Comparison of ENCODE assay signal across 8 mouse cellular contexts in genomic region chr2:132880844-132881645, GRCm38 (mm10). TPM values are rescaled to one million over a fixed set of nuclear protein-coding genes. Genes with fewer than 3 reads are reported as not detected.
DNase-seq lines count a peak whose midpoint lies in the region; ATAC-seq and TF ChIP-seq lines count a peak whose summit lies in the region.

Lrrn4 (minus strand) TSS chr2:132880891.

- peak within 1 kb of the TSS; percentile 87 for H3K4me2 ChIP-seq in intestine, postnatal 0 days (replicated peaks; ENCODE audit: low read depth)
- peak within 1 kb of the TSS; percentile 96 for H3K4me2 ChIP-seq in neural tube, embryonic 13.5 days

- H3K9ac ChIP-seq in intestine, postnatal 0 days (ENCODE audit: low read depth, low read length), result no peak within 1 kb of the TSS
- H3K9ac ChIP-seq in neural tube, embryonic 13.5 days, result peak within 1 kb of the TSS; percentile 70

- peak within 1 kb of the TSS; percentile 43 for H3K4me3 ChIP-seq in intestine, postnatal 0 days (ENCODE audit: low read depth, low read length)
- peak within 1 kb of the TSS; percentile 60 for H3K4me3 ChIP-seq in neural tube, embryonic 13.5 days

- peak; percentile 18 to 31 for DNase-seq in kidney, postnatal 4 days
- DNase-seq in kidney, postnatal 14 days, result no peak
- peak; percentile 60 for DNase-seq in embryo, embryonic 9.5 days (ENCODE audit: extremely low spot score)
- no peak for DNase-seq in thymus, postnatal 25 days
- no peak for DNase-seq in adrenal gland, postnatal 36 days
- no peak for DNase-seq in spleen, postnatal 36 days (ENCODE audit: low spot score in 2 of 2)

- no peaks in the 10 kb centered on the region for H3K36me3 ChIP-seq in intestine, postnatal 0 days (ENCODE audit: control insufficient read depth, insufficient read depth)
- H3K36me3 ChIP-seq in neural tube, embryonic 13.5 days, result no peaks in the 10 kb centered on the region

- no peaks in the 10 kb centered on the region; the same call in 1 of the 2 replicates for H3K4me1 ChIP-seq in intestine, postnatal 0 days (replicated peaks; ENCODE audit: control insufficient read depth, insufficient read depth, low read length)
- peaks cover 25% of the 10 kb centered on the region for H3K4me1 ChIP-seq in neural tube, embryonic 13.5 days (replicated peaks)

- 34% methylated on average over 12 of the region's 12 CpGs for WGBS in intestine, postnatal 0 days
- WGBS in neural tube, embryonic 13.5 days, result 7% methylated on average over 12 of the region's 12 CpGs

- no peaks in the 10 kb centered on the region for H3K9me3 ChIP-seq in intestine, postnatal 0 days (ENCODE audit: control insufficient read depth)
- no peaks in the 10 kb centered on the region for H3K9me3 ChIP-seq in neural tube, embryonic 13.5 days

- no peak for ATAC-seq in intestine, postnatal 0 days
- ATAC-seq in neural tube, embryonic 13.5 days (ENCODE audit: low read depth), result no peak

- H3K27ac ChIP-seq in intestine, postnatal 0 days (ENCODE audit: low read depth, low read length), result no peak within 1 kb of the TSS
- no peak within 1 kb of the TSS for H3K27ac ChIP-seq in neural tube, embryonic 13.5 days (replicated peaks)

- no peak for TF ChIP-seq CTCF in intestine, postnatal 0 days (IDR thresholded peaks at IDR 0.05; ENCODE audit: low read depth)

- peaks cover 34% of the 10 kb centered on the region for H3K27me3 ChIP-seq in intestine, postnatal 0 days (replicated peaks; ENCODE audit: control insufficient read depth, insufficient read depth, low read length)
- peaks cover 54% of the 10 kb centered on the region for H3K27me3 ChIP-seq in neural tube, embryonic 13.5 days

RNA-seq across cellular contexts. Expression of gene Lrrn4, which starts in this region (rescaled TPM):
- polyA plus RNA-seq in intestine, postnatal 0 days (2015; fragmentation: Nextera tagmentation; extraction: Ambion mirVana), result 9.5 and 9.8 TPM in 2 replicates
- 0.11 and 0.21 TPM in 2 replicates for polyA plus RNA-seq in neural tube, embryonic 13.5 days (2015; fragmentation: Nextera tagmentation; extraction: Ambion mirVana)
- 1 to 10 TPM; 3.2 to 3.8 TPM for total RNA-seq in adrenal gland, postnatal 36 days (2021)

Comparison
In these comparisons a context has a peak if more than half of its experiments do, and no peak if none do; other contexts are left out.
1. DNase-seq: peak in kidney, postnatal 4 days (2 of 2) and embryo, embryonic 9.5 days (single experiment); none in kidney, postnatal 14 days (single experiment), thymus, postnatal 25 days (single experiment), adrenal gland, postnatal 36 days (0 of 2) and spleen, postnatal 36 days (0 of 2).